Mouse (Mus musculus) heart, postnatal 14 days (tissue): Measurements from ENCODE around the gene Asah2. TPM values are rescaled to one million over a fixed set of nuclear protein-coding genes. Genes with fewer than 3 reads are reported as not detected.
"Not testable (repeated sequence)": the region's sequence is repeated elsewhere in the genome, so short reads cannot be mapped to it uniquely, and the experiment has no call there.

Experiments
- DNase-seq, 2 experiments: peaks; one replicate each; pipeline ENCODE4 v3.0.0; 2021 to 2022
- intact Hi-C: fragments of 180-260 bp; cut with DNase I; formaldehyde crosslinking; loops from one replicate; pipeline ENCODE4 v1.15.1; 2025
- total RNA-seq, 2 experiments: library from RNA; stranded (reverse); gene quantifications; 2 replicates each; pipeline ENCODE4 v1.2.3; 2021

Gene Asah2
- total RNA-seq, 2 experiments from 2014 or later: 15.4 to 16.4 TPM

GRCm38 (mm10) chr19:32106750-32107149, 1.3 kb downstream of the Asah2 start:
- intact Hi-C loops: loop anchor here (5.0 kb wide), 1 partner anchor 281 kb away; the partner anchor contains the start of gene Sgms1
- no peak for DNase-seq

- DNase-seq: no peak
- intact Hi-C loops: no loop called here
Observed at GRCm38 (mm10) chr19:32104217-32104616, 3.8 kb downstream of the Asah2 start.

- DNase-seq: no peak
- intact Hi-C loops: no loop called here
Observed at GRCm38 (mm10) chr19:32102976-32103300, 5.1 kb downstream of the Asah2 start.

- intact Hi-C loops: no loop called here
- DNase-seq: no peak
Observed at GRCm38 (mm10) chr19:32102294-32102975, 5.6 kb downstream of the Asah2 start.

GRCm38 (mm10) chr19:32098582-32098981, 9.4 kb downstream of the Asah2 start:
- intact Hi-C loops: loop anchor here (5.0 kb wide), 1 partner anchor 126 kb away; no protein-coding TSS in a partner anchor
- no peak for DNase-seq

- intact Hi-C loops: no loop called here
- DNase-seq: no peak
Observed at GRCm38 (mm10) chr19:32092358-32092757, 15.7 kb downstream of the Asah2 start.

GRCm38 (mm10) chr19:32090804-32091203, 17.2 kb downstream of the Asah2 start:
- intact Hi-C loops: no loop called here
- DNase-seq: no peak

- no peak for DNase-seq
- intact Hi-C loops: no loop called here
Observed at GRCm38 (mm10) chr19:32088570-32088969, 19.4 kb downstream of the Asah2 start.

GRCm38 (mm10) chr19:32087736-32088470, 20.1 kb downstream of the Asah2 start:
- no peak for DNase-seq
- intact Hi-C loops: no loop called here

- DNase-seq, intact Hi-C loops: not testable (repeated sequence)
Observed at GRCm38 (mm10) chr19:32084813-32085212, 23.2 kb downstream of the Asah2 start.

GRCm38 (mm10) chr19:32070340-32070739, 37.7 kb downstream of the Asah2 start:
- no peak for DNase-seq

GRCm38 (mm10) chr19:32069598-32069997, 38.4 kb downstream of the Asah2 start:
- DNase-seq: no peak
- intact Hi-C loops: no loop called here

More at GRCm38 (mm10) chr19:32070340-32070739, 37.7 kb downstream of the Asah2 start:
- intact Hi-C loops: no loop called here

GRCm38 (mm10) chr19:32067669-32068068, 40.3 kb downstream of the Asah2 start:
- DNase-seq: no peak
- intact Hi-C loops: no loop called here

- intact Hi-C loops: no loop called here
Observed at GRCm38 (mm10) chr19:32061294-32061693, 46.7 kb downstream of the Asah2 start.

GRCm38 (mm10) chr19:32056252-32056651, 51.8 kb downstream of the Asah2 start:
- intact Hi-C loops: loop anchor here (5.0 kb wide), 1 partner anchor 111 kb away; no protein-coding TSS in a partner anchor
- DNase-seq: no peak

More at GRCm38 (mm10) chr19:32061294-32061693, 46.7 kb downstream of the Asah2 start:
- no peak for DNase-seq

GRCm38 (mm10) chr19:32055725-32056124, 52.3 kb downstream of the Asah2 start:
- DNase-seq: no peak
- intact Hi-C loops: loop anchor here (5.0 kb wide), 1 partner anchor 112 kb away; no protein-coding TSS in a partner anchor

GRCm38 (mm10) chr19:32051251-32051650, 56.8 kb downstream of the Asah2 start:
- intact Hi-C loops: no loop called here
- DNase-seq: no peak

- intact Hi-C loops: loop anchor here (5.0 kb wide), 2 partner anchors 61 to 354 kb away; partner anchors contain the start of gene Sgms1
- no peak for DNase-seq
Observed at GRCm38 (mm10) chr19:32032881-32033280, 75.1 kb downstream of the Asah2 start.

- intact Hi-C loops: loop anchor here (5.0 kb wide), 2 partner anchors 58 to 357 kb away; partner anchors contain the start of gene Sgms1
- peak; percentile 19 to 69 for DNase-seq
Observed at GRCm38 (mm10) chr19:32030430-32030829, 77.6 kb downstream of the Asah2 start.

- intact Hi-C loops: no loop called here
- DNase-seq: no peak
Observed at GRCm38 (mm10) chr19:32025443-32025842, 82.6 kb downstream of the Asah2 start.

- DNase-seq: no peak
- intact Hi-C loops: no loop called here
Observed at GRCm38 (mm10) chr19:32019722-32020121, 88.3 kb downstream of the Asah2 start.
